Mouse (Mus musculus): Measurements from ENCODE around the gene Trp53tg5. TPM values are rescaled to one million over a fixed set of nuclear protein-coding genes. Genes with fewer than 3 reads are reported as not detected.

Trp53tg5 gene
- total RNA-seq, 4 experiments from 2014 or later, result not detected

DNA sequence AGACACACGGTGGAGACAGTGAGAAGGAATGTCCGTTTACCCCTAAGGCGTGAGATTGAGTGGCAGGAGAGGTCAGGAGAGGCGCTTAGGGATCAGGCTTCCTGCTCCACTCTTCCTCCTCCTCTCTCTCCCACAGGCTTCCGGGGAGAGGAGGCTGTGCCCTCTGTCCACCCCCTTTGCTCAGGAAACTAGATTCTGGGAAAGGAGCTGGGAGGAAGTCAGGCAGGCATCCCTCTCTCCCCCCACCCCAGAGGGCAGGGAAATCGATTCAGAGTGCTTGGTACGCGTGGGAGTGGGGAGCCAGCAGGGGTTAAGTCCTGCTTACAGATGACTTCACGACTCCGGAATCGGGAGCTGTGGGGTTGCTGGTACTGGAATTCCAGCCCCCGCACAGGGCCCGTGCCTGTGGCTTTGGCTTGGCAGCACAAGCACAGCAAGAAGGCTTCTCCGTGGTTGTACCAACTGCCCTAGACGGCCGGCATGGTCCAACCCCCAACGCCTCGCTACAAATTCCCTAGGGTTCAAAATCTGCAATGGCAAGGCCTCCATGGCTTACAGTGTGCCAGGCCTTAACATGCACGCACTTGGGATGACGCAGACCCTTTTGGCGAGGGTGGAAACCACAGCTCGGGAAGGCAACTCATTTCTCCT, 40.9 kb downstream of the Trp53tg5 start:
- peak; percentile 20 for DNase-seq (ENCODE audit: low spot score)

DNA sequence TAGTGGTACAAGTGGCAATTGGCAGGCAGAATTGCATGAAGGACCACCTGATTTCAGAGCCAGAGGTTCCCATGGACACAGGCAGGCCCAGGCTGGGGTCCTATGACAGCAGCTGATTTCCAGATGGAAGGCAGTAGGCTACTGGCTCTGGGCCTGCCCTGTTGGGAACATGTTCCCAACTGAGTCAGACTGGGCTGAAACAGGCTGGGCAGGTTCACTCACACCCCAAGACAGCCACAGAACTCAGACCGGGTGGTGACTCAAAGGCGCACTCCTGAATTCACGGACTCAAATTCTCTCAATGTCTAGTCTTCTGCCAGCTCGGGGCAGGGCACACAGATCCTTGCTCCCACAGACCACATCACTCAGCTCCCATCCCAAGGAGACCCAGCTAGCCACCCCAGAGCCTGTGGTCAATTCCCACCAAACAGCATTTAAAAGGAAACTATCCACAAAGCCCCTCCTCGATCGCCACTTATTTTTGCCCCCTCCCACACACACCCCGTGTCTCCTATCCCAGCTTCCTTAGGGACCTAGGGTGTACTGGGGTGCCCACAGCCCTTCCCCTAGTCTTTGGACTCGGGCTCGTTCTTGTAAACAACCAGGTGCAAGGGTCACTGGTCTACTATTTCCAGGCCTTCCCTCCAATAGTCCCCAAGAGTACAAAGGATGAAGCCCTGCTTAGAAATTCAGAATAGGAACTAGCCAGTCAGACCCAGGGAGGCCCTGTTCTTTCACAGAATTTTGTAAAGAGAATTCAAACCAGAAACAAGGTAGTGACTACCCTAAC, 41.7 kb downstream of the Trp53tg5 start:
- DNase-seq (ENCODE audit: low spot score), result no peak

DNA sequence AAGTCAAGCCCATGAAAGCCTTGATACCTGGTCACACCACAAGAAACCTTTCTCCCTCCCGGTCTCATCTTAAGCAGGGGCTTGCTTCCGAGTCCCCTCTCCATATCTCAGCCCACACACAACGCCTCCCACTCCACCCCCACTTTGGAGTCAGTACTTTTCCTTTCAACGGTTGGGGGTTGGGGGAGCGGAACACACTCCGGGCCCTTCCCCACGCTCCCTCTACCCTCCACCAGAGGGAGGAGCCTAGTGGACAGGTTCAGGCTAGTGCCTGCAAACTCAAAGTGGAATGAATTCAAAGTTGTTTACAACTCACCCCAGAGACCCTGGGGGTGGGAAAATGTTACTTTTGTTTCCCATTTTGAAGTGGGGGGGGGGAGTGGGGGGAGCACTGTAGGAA, 42.8 kb downstream of the Trp53tg5 start:
- no peak for DNase-seq (ENCODE audit: low spot score)

DNA sequence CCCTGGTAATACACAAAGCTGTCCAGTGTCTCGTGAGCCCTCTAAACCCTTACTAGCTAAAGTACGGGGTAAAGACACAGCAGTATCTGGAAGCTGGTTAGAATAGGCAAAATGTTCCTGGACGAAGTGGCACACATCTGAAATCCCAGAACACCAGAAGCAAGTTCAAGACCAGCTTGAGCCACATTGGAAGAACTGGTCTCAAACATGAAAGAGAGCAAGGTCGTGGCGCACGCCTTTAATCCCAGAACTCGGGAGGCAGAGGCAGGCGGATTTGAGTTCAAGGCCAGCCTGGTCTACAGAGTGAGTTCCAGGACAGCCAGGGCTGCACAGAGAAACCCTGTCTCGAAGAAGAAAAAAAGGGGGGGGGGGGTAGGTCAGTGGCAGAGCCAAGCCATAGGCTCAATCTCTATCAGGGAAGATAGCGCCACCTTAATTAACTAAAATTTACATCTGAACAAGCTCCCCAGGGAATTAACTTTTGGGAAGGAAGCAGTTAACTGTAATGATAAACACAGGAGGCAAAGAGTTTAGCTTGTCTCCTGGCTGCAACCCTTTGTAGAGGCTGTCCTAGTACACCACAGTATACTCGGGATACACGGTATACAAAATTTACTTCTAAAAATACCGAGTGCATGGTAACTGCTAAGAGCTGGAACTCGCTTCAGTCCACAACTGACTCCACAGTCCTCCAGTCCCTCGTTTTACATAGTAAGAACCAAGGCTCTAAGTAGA, 43.5 kb downstream of the Trp53tg5 start:
- no peak for DNase-seq (ENCODE audit: low spot score)

DNA sequence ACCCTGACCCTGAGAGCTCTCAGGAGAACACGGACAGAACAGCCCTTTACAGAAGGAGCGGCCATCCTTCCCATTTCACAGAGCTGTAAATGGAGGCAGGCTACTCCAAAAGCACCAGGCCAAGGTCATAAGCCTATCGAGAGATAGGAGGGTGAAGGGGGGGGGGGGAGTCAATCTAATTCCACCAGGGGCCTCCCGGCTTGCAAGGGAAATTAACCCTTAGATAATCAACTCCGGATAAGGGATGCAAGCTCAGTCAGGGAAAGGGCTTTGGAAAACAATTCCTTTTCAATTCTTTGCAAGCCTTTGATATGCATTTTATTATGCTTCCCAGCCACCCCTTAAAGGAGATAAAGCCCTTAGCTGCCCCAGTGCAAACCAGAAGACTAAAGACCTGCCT, 45.1 kb downstream of the Trp53tg5 start:
- DNase-seq (ENCODE audit: low spot score), result no peak

DNA sequence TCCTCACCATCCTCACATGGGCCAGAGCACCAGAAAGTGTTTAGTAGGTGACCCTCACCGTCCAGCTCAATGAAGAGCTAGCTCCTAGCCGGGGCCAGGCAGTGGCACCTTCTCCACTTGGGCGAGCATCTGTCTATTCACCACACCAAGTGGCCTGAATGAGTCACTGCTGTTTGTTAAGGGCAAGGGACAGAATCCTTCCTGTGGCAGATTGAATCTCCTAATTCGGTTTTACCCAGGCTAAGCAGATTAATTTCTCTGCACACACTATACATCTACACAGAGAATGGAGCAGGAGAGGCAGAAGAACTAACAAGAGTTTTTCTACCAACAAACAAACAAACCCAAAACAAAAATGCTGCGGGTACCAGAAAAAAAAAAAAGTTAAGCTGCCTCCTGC, 46.6 kb downstream of the Trp53tg5 start:
- DNase-seq (ENCODE audit: low spot score), result no peak

DNA sequence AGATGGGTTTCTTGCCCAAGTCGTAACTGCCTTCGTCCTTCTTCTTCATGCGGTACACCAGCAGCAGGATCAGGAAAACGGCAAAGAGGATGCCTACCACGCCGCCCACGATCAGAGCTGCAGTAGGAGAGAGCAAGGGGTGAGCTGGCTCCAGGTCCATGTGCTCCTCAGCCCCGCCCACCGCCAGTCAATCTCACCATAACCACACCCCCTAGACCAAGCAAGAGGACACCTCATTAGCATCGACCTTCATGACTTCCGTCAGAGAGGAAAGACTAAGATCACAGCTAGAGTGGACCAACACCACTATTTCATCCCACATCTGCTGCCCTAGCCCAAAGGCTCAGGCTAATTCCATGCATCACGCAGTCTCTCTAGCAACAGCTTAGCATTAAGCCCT, 47.4 kb downstream of the Trp53tg5 start:
- no peak for DNase-seq (ENCODE audit: low spot score)

DNA sequence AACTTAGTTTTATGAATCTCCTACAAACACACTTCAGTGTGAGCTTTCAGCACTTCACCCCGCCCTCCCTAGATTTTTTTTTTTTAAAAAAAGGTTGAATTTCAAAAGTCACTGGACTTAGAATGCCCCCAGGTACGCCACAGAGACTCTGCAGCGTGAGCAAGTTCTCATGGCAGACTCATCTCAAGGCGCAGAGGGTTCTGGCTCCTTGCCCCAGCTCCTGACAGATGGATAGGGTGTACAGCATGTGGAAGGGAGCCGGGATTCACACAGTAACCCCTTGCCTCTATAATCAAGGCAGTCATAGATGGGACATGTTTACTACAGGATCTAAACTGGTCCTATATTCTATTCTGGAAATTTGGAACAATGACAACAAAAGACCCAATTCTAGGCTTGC, 48.1 kb downstream of the Trp53tg5 start:
- no peak for DNase-seq (ENCODE audit: low spot score)

DNA sequence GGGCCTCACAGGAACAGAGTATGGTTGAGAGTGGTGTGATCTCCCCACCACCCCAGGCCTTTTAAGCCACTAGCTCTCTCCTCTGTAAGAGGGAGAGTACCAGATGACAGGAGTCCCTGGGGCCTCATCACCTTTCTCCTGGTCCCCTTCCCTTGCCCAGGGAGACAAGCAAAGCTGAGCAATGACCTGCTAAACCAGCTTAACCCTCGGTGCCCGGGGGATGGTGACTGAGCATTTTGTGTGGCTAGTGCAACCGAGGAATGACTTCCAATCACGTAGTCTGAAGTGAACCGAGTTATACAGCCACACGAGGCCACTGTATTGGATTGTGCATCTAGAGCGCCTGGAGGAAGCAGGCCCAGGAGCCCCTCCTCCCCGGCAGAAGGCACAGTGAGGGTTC, 49.1 kb downstream of the Trp53tg5 start:
- DNase-seq (ENCODE audit: low spot score), result no peak

DNA sequence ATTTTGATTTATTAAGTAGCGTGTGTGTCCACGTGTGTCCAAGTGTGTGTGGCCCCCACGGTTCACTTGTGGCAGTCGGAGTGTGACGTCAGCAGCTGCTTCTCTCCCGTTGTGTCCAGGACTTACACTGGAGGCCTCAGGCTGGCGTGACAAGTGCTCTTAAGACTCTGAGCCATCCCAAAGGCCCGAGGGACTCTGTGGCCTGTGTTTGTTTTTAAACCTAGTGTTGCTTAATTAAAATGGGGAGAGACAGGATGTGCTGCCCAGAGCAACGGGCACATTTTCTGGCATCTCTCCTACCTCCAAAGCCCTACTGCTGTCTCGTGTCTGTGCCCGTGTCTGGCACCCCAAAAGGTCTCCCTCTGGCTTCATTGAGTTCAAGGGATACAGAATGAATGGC, 50.1 kb downstream of the Trp53tg5 start:
- no peak for DNase-seq (ENCODE audit: low spot score)

DNA sequence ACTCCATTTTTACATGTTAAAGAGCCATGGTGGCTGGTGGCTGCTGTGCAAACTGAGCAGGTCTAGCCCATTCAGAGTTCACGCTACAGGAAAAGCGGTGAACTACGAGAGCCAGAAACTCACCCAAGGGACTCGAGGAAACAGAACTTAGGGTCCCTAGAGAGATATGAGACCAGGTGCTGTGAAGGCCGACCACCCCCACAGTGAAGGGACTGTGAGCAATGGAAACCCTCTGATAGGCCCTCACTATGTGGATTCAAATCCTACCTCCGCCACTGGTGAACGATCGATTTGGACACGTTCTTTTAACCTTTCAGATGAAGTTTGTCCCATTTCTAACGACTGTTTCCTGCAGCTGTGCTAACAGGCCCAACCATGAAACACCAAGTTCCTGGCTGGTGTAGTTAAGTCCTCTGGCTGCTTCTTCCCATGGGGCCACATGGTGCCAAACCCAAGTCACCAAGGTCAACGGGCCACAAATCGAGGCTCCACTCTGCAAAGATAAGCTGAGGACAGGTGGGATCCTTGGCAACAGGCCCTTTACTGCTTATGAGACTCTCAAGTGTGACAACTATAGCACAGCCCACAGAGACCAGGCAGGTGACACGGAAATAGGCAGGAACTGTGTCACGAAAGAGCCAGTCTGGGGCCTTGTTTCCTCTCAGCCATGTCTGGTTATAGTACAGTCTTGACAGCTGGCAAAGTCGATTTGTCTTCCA, 50.7 kb downstream of the Trp53tg5 start:
- DNase-seq (ENCODE audit: low spot score), result no peak

DNA sequence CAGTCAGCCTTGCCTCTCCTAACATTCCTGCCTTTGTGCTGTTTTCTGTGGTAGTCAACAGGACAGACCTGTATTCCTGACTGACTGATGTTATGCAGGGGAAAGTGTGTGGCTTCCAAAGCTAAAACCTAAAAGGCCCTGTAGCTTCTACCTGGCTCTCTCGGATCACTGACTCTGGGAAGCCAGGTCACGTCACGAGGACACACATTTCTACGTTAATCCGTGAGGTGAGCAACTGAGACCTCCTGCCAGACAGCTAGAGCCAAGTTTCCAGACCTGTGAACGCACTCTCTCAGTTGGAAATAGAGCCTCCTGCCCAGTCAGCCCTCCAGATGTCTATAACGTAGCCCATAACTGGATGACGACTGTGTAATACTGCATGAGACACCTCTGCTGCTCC, 51.5 kb downstream of the Trp53tg5 start:
- no peak for DNase-seq (ENCODE audit: low spot score)

DNA sequence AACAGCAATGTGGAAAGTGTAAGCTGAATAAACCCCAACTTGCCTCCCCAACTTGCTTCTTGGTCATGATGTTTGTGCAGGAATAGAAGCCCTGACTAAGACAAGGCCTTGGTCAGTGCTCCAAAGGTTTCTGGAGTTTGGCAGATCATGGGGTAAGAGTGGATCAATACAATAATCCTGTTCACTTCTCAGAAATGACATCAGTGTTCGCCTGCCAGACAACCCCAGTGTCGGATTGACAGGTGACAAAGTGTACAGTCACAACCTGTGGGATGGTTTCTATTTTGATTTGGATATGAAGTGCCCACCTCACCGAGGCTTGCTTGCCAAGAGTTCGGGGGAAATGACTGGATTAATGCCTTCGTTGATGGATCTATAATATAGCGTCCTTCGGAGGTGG, 52.2 kb downstream of the Trp53tg5 start:
- DNase-seq (ENCODE audit: low spot score), result no peak

Other genes with a start within 250 kb of the Trp53tg5 start
- gene Svs2, start 235.3 kb downstream of the Trp53tg5 start, total RNA-seq (2022), result not detected
- gene Svs3b, start 217.1 kb downstream of the Trp53tg5 start, total RNA-seq (2022), result not detected
- gene Svs4, start 195.3 kb downstream of the Trp53tg5 start, total RNA-seq (2022), result not detected
- gene Svs3a, start 184.5 kb downstream of the Trp53tg5 start, total RNA-seq (2022), result not detected
- not detected for gene Svs6, start 157.0 kb downstream of the Trp53tg5 start, total RNA-seq (2022)
- not detected for gene Svs5, start 141.0 kb downstream of the Trp53tg5 start, total RNA-seq (2022)
- gene Slpi, start 84.6 kb downstream of the Trp53tg5 start, total RNA-seq (2022), result 100 to 1,000 TPM in 1 of 4 experiments, 1 to 10 TPM in 3; 1.1 to 110 (median 2.3) TPM
- not detected for gene Rbpjl, start 70.6 kb downstream of the Trp53tg5 start, total RNA-seq (2022)
- gene Matn4, start 68.6 kb downstream of the Trp53tg5 start, total RNA-seq (2022), result under 1 TPM; 0.25 to 0.50 (median 0.29) TPM
- 10 to 100 TPM; 14.9 to 23.0 (median 20.7) TPM for gene Sdc4, start 29.8 kb downstream of the Trp53tg5 start, total RNA-seq (2022)
- 10 to 100 TPM; 25.2 to 28.5 (median 25.8) TPM for gene Sys1, start 16.8 kb downstream of the Trp53tg5 start, total RNA-seq (2022)
- 1 to 10 TPM; 3.6 to 6.7 (median 5.5) TPM for gene Gm20458, start 12.8 kb downstream of the Trp53tg5 start, total RNA-seq (2022)
- gene Dbndd2, start 12.4 kb upstream of the Trp53tg5 start, total RNA-seq (2022), result 10 to 100 TPM; 11.3 to 15.0 (median 12.6) TPM
- 10 to 100 TPM; 32.0 to 34.8 (median 33.9) TPM for gene Pigt, start 23.8 kb upstream of the Trp53tg5 start, total RNA-seq (2022)
- 1 to 10 TPM in 3 of 4 experiments, under 1 TPM in 1; 0.73 to 3.1 (median 2.1) TPM for gene Wfdc2, start 88.7 kb upstream of the Trp53tg5 start, total RNA-seq (2022)
- gene Spint3, start 99.7 kb upstream of the Trp53tg5 start, total RNA-seq (2022), result not detected
- under 1 TPM in 1 of 4 experiments, not detected in 3; 0.49 TPM for gene Wfdc6a, start 111.7 kb upstream of the Trp53tg5 start, total RNA-seq (2022)
- not detected for gene Eppin, start 119.9 kb upstream of the Trp53tg5 start, total RNA-seq (2022)
- gene Wfdc6b, start 139.8 kb upstream of the Trp53tg5 start, total RNA-seq (2022), result not detected
- not detected for gene Wfdc8, start 139.9 kb upstream of the Trp53tg5 start, total RNA-seq (2022)
- not detected for gene Wfdc16, start 165.1 kb upstream of the Trp53tg5 start, total RNA-seq (2022)
- gene Wfdc10, start 182.3 kb upstream of the Trp53tg5 start, total RNA-seq (2022), result not detected
- not detected for gene Wfdc9, start 182.9 kb upstream of the Trp53tg5 start, total RNA-seq (2022)
- not detected for gene Wfdc11, start 200.4 kb upstream of the Trp53tg5 start, total RNA-seq (2022)
- under 1 TPM in 1 of 4 experiments, not detected in 3; 0.24 TPM for gene Wfdc13, start 211.4 kb upstream of the Trp53tg5 start, total RNA-seq (2022)
- not detected for gene Spint4, start 224.8 kb upstream of the Trp53tg5 start, total RNA-seq (2022)
- gene Spint5, start 241.6 kb upstream of the Trp53tg5 start, total RNA-seq (2022), result not detected

All from heart, adult 8-10 months (tissue).